Mouse (Mus musculus) lung, adult 2 months (tissue): ENCODE results near the gene Mex3b.

Experiments used
- CTCF ChIP-seq: fragments of 200-500 bp; IDR thresholded peaks from 2 replicates; pipeline ENCODE4 v1.5.1; 2011; ENCODE audit warnings: mild to moderate bottlenecking, low read length, control low read depth; ENCODE audit not compliant: insufficient read depth
- POLR2A ChIP-seq: fragments of 200-500 bp; IDR thresholded peaks from 2 replicates; pipeline ENCODE4 v1.6.1; 2011; ENCODE audit warnings: low read depth, mild to moderate bottlenecking, control low read depth, low read length, borderline replicate concordance; ENCODE audit errors: extremely low read depth

GRCm38 (mm10) chr7:82819541-82819940 is 47.6 kb upstream of the Mex3b start:
- TF ChIP-seq CTCF (no peak), POLR2A (no peak)
